Mouse (Mus musculus) ES-Bruce4 (cell line): ENCODE data around the gene Galntl6. TPM values are rescaled to one million over a fixed set of nuclear protein-coding genes. Genes with fewer than 3 reads are reported as not detected.

Experiments used
- H3K27ac ChIP-seq: 2 replicates; pipeline ENCODE4 v1.5.1; 2012; ENCODE audit warnings: low read length, inconsistent platforms; ENCODE audit not compliant: insufficient read depth
- H3K27me3 ChIP-seq: 2 replicates; pipeline ENCODE4 v1.6.1; 2012; ENCODE audit warnings: mild to moderate bottlenecking, low read length, inconsistent platforms; ENCODE audit not compliant: control insufficient read depth, poor library complexity, insufficient read depth, severe bottlenecking
- H3K36me3 ChIP-seq: 2 replicates; pipeline ENCODE4 v1.6.1; 2012; ENCODE audit warnings: inconsistent platforms, mild to moderate bottlenecking, low read length, moderate library complexity; ENCODE audit not compliant: control insufficient read depth, poor library complexity, insufficient read depth, severe bottlenecking
- H3K4me1 ChIP-seq: one replicate; pipeline ENCODE4 v1.8.1; 2011; ENCODE audit warnings: low read length; ENCODE audit not compliant: control insufficient read depth, insufficient read depth
- H3K4me3 ChIP-seq: 2 replicates; pipeline ENCODE4 v1.5.1; 2011; ENCODE audit warnings: low read depth, mild to moderate bottlenecking, low read length
- H3K9ac ChIP-seq: 2 replicates; pipeline ENCODE4 v1.6.1; 2012; ENCODE audit warnings: low read depth, mild to moderate bottlenecking, inconsistent platforms; ENCODE audit not compliant: poor library complexity, severe bottlenecking
- H3K9me3 ChIP-seq: replicated peaks from 2 replicates; pipeline ENCODE4 v1.6.1; 2012; ENCODE audit warnings: mild to moderate bottlenecking, low read length, inconsistent platforms; ENCODE audit not compliant: control insufficient read depth, poor library complexity, insufficient read depth, severe bottlenecking
- CTCF ChIP-seq: IDR thresholded peaks from one replicate; pipeline ENCODE4 v1.8.1; 2011; ENCODE audit warnings: low read depth, low read length
- EP300 ChIP-seq: IDR thresholded peaks from 2 replicates; pipeline ENCODE4 v1.6.1; 2011; ENCODE audit warnings: low read depth, low read length; ENCODE audit not compliant: insufficient read depth
- POLR2A ChIP-seq: IDR thresholded peaks from one replicate; pipeline ENCODE4 v1.8.1; 2011; ENCODE audit warnings: low read length; ENCODE audit not compliant: insufficient read depth
- polyA plus RNA-seq: library from polyadenylated mRNA; stranded (reverse); fragments of >200 nt; gene quantifications from 2 replicates; pipeline ENCODE4 v1.2.4, GENCODE M21; 2011; ENCODE audit warnings: low read depth; ENCODE audit not compliant: missing spikeins, insufficient read depth, insufficient read length

Gene Galntl6
- polyA plus RNA-seq, 1 experiment = not detected

- Histone ChIP-seq H3K9me3 (no peaks in the 10 kb centered on the region), H3K4me1 (no peaks in the 10 kb centered on the region), H3K27me3 (no peaks in the 10 kb centered on the region), H3K4me3 (no peak overlapping the region), H3K36me3 (no peaks in the 10 kb centered on the region), H3K9ac (no peak overlapping the region), H3K27ac (no peak overlapping the region)
- no peak for TF ChIP-seq POLR2A
- no peak for TF ChIP-seq CTCF
- no peak for TF ChIP-seq EP300
Observed at GRCm38 (mm10) chr8:58597834-58598233, 314.6 kb downstream of the Galntl6 start.

GRCm38 (mm10) chr8:58575346-58575745 lies 337.1 kb downstream of the Galntl6 start:
- Histone ChIP-seq H3K27ac (no peak overlapping the region), H3K9ac (no peak overlapping the region), H3K9me3 (no peaks in the 10 kb centered on the region), H3K27me3 (no peaks in the 10 kb centered on the region), H3K36me3 (no peaks in the 10 kb centered on the region), H3K4me3 (no peak overlapping the region), H3K4me1 (no peaks in the 10 kb centered on the region)
- TF ChIP-seq POLR2A = no peak
- TF ChIP-seq CTCF = no peak
- TF ChIP-seq EP300 = no peak

GRCm38 (mm10) chr8:58568086-58568485 lies 344.4 kb downstream of the Galntl6 start:
- Histone ChIP-seq H3K4me1 (no peaks in the 10 kb centered on the region), H3K27ac (no peak overlapping the region), H3K9me3 (no peaks in the 10 kb centered on the region), H3K9ac (no peak overlapping the region), H3K27me3 (no peaks in the 10 kb centered on the region), H3K4me3 (no peak overlapping the region), H3K36me3 (no peaks in the 10 kb centered on the region)
- no peak for TF ChIP-seq POLR2A
- TF ChIP-seq EP300 = no peak
- TF ChIP-seq CTCF = no peak

GRCm38 (mm10) chr8:58566115-58566514 lies 346.3 kb downstream of the Galntl6 start:
- H3K9ac ChIP-seq = no peak overlapping the region
- H3K4me3 ChIP-seq = no peak overlapping the region
- TF ChIP-seq POLR2A (no peak), CTCF (no peak), EP300 (no peak)
- H3K27ac ChIP-seq = no peak overlapping the region
- H3K27me3 ChIP-seq = no peaks in the 10 kb centered on the region
- H3K36me3 ChIP-seq = no peaks in the 10 kb centered on the region
- H3K4me1 ChIP-seq = no peaks in the 10 kb centered on the region
- no peaks in the 10 kb centered on the region for H3K9me3 ChIP-seq

GRCm38 (mm10) chr8:58535781-58536180 lies 376.7 kb downstream of the Galntl6 start:
- no peak overlapping the region for H3K9ac ChIP-seq
- no peaks in the 10 kb centered on the region for H3K36me3 ChIP-seq
- no peaks in the 10 kb centered on the region for H3K9me3 ChIP-seq
- no peak overlapping the region for H3K27ac ChIP-seq
- H3K27me3 ChIP-seq = no peaks in the 10 kb centered on the region
- TF ChIP-seq CTCF = no peak
- no peak for TF ChIP-seq EP300
- no peak for TF ChIP-seq POLR2A
- no peak overlapping the region for H3K4me3 ChIP-seq
- no peaks in the 10 kb centered on the region for H3K4me1 ChIP-seq

- Histone ChIP-seq H3K4me3 (no peak overlapping the region), H3K9ac (no peak overlapping the region), H3K9me3 (no peaks in the 10 kb centered on the region), H3K4me1 (no peaks in the 10 kb centered on the region), H3K27me3 (no peaks in the 10 kb centered on the region), H3K36me3 (no peaks in the 10 kb centered on the region), H3K27ac (no peak overlapping the region)
- TF ChIP-seq EP300 (no peak), POLR2A (no peak), CTCF (no peak)
Observed at GRCm38 (mm10) chr8:58534631-58535030, 377.8 kb downstream of the Galntl6 start.

- Histone ChIP-seq H3K9ac (no peak overlapping the region), H3K4me1 (no peaks in the 10 kb centered on the region), H3K27ac (no peak overlapping the region), H3K4me3 (no peak overlapping the region), H3K9me3 (no peaks in the 10 kb centered on the region), H3K27me3 (no peaks in the 10 kb centered on the region), H3K36me3 (no peaks in the 10 kb centered on the region)
- no peak for TF ChIP-seq CTCF
- TF ChIP-seq POLR2A = no peak
- TF ChIP-seq EP300 = no peak
Observed at GRCm38 (mm10) chr8:58523443-58523842, 389.0 kb downstream of the Galntl6 start.
